Mouse (Mus musculus) megakaryocyte-erythroid progenitor cell, adult 5-6 weeks (primary cell): Measurements from ENCODE around the gene Trub2. TPM values are rescaled to one million over a fixed set of nuclear protein-coding genes. Genes with fewer than 3 reads are reported as not detected.
A peak's percentile ranks its signal among the peaks of the same experiment; 100 is the strongest.

ENCODE experiments used
- ATAC-seq: replicated peaks from 2 replicates; pipeline ENCODE4 v1.8.0; 2016; ENCODE audit warnings: mild to moderate bottlenecking, inconsistent platforms; ENCODE audit not compliant: severe bottlenecking, poor library complexity, low FRiP score, low TSS enrichment
- total RNA-seq, 2 experiments: library from RNA; stranded (forward) in 1 of 2; stranded (reverse) in 1 of 2; fragments of 200-1000, 215-1000 nt in 1 of 2; fragments of >200 nt in 1 of 2; fragmentation: Nextera tagmentation in 1 of 2; gene quantifications; 2 replicates each; pipeline ENCODE4 v1.2.3; 2014 to 2017

The Trub2 gene
- total RNA-seq (2014; fragmentation: Nextera tagmentation): 36.2 and 44.9 TPM in 2 replicates
- total RNA-seq (2017): 28.5 and 65.2 TPM in 2 replicates

GRCm38 (mm10) chr2:29787937-29788681, at the start of gene Trub2:
Gene Trub2 (minus strand): TSS chr2:29788502.
- peak; percentile 84 for ATAC-seq

DNA sequence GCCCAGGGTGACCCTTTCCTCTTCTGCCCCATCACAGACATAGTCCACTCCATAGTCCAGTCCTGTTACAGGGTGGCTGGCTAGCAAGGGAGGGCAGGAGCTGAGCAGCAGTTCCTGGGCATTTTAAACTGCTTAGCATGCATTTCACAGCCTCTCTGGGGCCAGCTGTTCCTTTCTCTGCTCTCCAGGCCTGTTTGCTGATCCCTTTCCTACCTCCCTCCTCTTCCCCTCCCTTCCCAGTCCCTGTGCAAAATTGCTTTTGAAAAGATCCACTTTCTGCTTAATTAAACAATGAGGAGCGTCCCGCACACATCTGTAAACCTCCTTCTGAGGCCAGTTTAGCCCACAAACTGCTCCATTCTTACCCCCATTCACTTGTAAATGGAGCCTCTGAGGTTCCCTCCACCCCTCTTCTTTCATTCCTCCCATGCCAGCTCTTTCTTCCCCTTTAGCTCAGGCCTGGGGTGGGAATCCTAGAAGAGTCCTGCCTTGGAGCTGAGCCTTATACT, 47.1 kb upstream of the Trub2 start:
- no peak for ATAC-seq

GRCm38 (mm10) chr2:29833796-29834195, 45.5 kb upstream of the Trub2 start:
- ATAC-seq: no peak

- no peak for ATAC-seq
Observed at GRCm38 (mm10) chr2:29831106-29831505, 42.8 kb upstream of the Trub2 start.

DNA sequence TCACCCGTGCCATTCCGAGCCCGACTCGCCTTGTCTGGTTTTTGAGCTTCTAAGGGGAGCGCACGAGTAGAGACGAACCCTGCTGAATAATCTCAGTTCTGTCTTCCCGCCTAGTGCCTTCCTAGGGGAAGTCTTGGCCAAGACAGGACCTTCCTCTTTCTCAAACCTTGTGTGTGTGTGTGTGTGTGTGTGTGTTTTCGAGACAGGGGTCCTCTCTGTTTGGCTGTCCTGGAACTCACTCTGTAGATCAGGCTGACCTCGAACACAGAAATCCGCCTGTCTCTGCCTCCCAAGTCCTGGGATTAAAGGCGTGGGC, 39.4 kb upstream of the Trub2 start:
- ATAC-seq: peak; percentile 23

GRCm38 (mm10) chr2:29826926-29827708, 38.8 kb upstream of the Trub2 start:
- peak; percentile 98 for ATAC-seq

DNA sequence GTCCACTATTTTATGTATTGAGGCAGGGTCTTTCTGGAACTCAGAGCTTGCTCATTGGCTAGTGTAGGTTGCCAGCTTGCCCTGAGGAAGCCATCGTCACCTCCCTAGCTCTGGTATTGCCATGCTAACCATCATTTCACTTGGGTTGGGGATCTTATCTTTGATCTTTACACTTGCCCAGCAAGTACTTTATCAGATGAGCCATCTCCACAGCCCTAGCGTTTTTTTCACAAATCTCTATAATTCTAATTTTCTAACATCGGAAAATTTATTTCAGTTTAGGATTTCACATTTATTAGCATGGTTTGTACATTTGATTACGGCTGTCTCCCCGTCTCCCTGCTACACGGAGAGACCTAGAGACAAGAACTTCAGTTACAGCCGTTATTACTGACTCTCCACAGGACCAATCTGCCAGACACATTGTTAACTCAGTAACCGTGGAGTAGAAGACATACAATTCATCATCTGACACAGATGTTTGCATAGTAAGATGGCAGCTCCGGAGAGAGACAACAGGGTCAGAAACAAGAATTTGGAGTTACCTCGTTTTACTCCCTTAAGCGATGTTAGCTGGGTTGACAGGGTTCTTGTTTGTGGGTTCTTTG, 38.1 kb upstream of the Trub2 start:
- peak; percentile 20 for ATAC-seq

DNA sequence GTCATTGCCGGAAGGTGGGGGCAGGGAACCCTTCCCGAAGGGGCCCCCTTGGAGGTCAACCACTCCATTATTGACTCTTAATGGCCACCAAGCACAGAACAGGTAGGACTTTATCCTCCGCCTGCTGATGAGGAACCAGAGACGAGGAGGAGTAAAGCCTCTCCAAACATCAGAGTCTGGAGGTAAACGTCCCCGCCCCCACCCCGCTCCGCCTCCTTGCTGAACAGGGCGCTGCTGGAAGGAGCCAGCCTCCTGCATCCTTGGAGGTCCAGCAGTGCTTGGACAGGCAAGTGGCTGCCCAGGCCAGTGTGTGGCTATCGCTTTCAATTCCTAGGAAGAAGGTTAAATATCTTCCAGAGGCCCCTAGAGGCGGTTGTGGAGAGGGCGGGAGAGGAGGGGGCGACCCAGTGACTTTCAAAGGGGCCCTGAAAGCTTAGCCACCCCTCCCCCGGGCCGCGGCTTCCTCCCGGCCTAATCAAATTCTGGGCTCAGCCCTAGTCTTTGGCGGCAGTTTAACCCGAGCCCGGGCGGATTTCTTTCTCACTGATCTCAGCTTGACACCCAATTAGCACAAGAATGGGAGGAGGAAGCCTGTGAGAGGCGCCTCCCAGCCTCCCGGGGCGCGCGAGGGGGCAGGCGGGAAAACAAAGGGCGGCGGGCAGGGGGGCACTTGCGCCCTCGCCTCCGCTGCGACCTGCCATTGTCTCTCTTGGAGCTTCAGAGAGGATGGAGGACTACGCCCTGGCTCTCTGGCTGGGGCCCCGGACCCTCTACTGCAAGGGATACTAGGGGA, 31.9 kb upstream of the Trub2 start, which contains the start of gene Urm1:
Urm1 (plus strand) TSS at position 51 of the 793 bp plus-strand sequence.
- peak; percentile 78 for ATAC-seq

- ATAC-seq: no peak
Observed at GRCm38 (mm10) chr2:29819363-29819762, 31.1 kb upstream of the Trub2 start.

- ATAC-seq: peak; percentile 59; the same call in 1 of the 2 replicates
Observed at GRCm38 (mm10) chr2:29817426-29818232, 29.3 kb upstream of the Trub2 start.

DNA sequence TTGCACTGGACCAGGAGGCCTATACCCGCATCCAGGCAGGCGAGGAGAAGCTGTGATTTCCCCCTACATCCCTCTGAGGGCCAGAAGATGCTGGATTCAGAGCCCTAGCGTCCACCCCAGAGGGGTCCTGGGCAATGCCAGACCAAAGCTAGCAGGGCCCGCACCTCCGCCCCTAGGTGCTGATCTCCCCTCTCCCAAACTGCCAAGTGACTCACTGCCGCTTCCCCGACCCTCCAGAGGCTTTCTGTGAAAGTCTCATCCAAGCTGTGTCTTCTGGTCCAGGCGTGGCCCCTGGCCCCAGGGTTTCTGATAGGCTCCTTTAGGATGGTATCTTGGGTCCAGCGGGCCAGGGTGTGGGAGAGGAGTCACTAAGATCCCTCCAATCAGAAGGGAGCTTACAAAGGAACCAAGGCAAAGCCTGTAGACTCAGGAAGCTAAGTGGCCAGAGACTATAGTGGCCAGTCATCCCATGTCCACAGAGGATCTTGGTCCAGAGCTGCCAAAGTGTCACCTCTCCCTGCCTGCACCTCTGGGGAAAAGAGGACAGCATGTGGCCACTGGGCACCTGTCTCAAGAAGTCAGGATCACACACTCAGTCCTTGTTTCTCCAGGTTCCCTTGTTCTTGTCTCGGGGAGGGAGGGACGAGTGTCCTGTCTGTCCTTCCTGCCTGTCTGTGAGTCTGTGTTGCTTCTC, 27.5 kb upstream of the Trub2 start:
- no peak for ATAC-seq

- peak; percentile 76; the same call in 1 of the 2 replicates for ATAC-seq
Observed at GRCm38 (mm10) chr2:29803400-29803831, 15.1 kb upstream of the Trub2 start.

GRCm38 (mm10) chr2:29802827-29803201, 14.5 kb upstream of the Trub2 start:
- ATAC-seq: no peak; the same call in 1 of the 2 replicates

DNA sequence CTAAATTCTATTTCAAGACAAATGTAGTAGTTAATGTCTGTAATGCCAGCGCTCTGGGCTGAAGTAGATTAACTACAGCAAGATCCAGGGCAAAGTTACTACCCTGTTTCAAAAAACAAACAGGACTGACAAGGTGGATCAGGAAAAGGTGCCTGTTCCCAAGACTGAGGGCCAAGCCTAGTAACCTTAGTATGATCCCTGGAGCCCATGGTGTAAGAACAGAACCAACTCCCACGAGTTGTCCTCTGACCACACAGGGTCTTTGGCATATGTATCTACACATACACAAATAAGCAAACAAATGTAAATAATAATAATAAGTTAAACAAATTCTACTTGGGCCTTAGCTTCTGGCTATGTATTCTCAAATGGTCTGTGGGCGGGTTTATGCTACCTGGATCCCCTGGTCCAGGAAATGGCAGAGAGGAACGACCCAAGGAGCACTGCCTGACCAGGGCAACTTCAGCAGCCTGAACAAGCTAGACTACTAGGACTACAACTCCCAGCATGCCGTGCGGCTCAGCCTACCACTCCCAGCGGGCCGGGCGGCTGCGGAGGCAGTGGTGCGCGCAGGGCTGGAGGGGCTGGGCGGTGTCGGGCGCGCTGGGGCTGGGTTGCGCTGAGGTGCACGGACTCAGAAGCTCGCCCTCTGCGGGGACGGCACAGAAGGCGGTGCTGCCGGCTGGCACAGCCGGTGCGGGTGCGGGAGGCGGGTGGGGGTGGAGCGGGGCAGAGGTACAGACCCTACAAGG, 13.9 kb upstream of the Trub2 start, which contains the start of gene Slc27a4:
Slc27a4 (plus strand) TSS at position 560 of the 752 bp plus-strand sequence.
- ATAC-seq: peak; percentile 96

- no peak for ATAC-seq
Observed at GRCm38 (mm10) chr2:29792772-29793487, 4.6 kb upstream of the Trub2 start.

DNA sequence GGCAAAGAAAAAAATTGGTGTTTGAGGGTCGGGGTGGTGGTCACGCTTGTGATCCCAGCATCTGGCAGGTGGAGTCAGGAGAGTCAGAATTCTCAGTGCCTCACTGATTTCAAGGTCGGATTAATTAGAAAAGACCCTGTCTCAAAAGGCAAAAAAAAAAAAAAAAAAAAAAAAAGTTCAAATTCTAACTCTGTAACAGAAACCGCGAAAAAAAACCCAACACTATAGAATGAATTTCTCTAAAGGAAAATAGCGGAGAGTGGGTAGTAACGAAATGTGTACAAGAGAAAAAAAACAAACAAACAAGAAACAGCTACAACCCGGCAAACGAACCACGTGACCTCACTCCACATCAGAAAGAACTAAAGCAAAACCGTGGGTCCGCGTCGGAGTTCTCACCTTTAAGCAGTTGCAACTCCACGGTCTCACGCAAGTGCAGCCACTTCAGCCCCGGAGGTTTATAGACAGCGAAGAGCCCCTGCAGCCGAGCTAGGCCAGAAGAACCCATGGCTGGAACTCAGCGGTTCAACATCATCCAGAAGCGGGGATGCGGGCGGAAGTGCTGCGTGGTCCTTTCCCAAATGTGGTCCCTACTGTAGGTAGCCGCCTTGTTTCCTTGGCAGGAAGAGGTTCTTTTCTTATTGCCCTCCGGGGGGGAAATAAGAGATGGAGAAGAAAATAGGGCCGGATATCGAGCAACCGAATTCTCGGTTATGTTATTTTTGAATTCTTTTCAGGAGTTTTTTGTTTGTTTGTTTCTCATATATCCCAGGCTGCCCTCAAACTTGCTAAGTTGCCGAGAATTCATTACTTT, 991 bp downstream of the Trub2 start, which contains the start of gene Coq4:
Coq4 (plus strand) TSS at position 390 of the 814 bp plus-strand sequence.
- peak; percentile 75 for ATAC-seq
